Mouse (Mus musculus): Measurements from ENCODE around the gene Napsa.

Napsa gene

DNA sequence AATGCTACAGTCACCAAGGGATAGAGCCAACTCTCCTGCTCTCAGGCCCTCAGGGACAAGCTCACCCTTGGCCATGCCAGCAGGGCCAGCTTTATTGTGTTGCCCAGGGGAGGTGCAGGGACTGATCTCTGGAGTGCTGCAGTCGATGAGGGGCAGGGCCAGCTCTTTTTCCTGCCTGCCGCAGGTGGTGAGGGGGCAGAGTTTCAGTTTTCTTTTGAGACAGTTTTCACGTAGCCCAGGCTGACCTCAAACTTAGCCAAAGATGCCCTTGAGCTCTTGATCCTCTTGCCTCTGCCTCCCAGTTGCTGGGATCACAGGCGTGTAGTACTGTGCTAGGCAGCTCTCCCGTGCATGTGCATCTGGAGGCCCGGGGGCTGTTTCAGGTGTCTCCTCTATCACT, 1.2 kb upstream of the Napsa start:
- DNase-seq (ENCODE audit: low read depth, low spot score) = no peak

DNA sequence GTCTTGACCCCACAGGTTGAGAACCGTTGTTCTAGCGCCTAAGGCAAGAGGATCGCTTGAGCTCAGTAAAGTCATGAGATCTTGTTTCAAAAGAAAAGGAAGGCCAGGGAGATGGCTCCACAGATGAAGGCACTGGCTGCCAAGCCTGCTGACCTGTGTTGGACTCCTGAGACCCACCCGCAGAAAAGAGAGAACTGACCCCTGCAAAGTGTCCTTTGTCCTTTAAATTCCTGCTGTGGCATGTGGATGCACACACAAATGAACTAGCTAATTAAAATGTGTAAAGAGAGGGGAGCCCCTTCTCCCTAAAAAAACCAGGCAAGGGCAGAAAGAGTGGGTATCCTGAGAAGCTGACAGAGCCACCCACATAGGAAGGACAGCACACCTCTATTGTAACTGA, 369 bp upstream of the Napsa start:
- DNase-seq (ENCODE audit: low read depth, low spot score) = no peak

DNA sequence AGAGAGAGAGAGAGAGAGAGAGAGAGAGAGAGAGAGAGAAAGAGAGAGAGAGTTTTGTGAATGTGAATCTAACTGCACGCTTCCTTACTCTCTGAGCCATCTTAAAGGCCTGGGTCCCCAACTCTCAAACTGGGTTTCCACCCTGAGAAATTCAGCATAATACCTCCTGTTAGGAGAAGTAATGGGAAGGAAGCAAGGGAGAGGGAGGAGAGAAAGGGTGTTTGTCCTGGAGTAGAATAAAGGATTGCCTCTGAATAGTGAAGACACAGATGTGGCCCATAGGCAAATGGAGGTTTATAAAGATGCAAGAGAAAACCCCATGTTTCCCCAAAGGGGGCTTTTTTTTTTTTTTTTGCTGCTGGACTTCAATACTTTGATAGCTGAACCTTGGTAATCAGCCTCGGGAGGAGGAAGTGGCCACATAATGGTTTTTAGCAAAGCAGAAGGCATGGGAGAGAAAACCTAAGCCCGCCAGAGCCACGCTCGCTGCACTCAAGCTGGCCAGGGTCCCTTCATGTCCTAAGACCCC, 840 bp downstream of the Napsa start:
- DNase-seq (ENCODE audit: low read depth, low spot score) = no peak

DNA sequence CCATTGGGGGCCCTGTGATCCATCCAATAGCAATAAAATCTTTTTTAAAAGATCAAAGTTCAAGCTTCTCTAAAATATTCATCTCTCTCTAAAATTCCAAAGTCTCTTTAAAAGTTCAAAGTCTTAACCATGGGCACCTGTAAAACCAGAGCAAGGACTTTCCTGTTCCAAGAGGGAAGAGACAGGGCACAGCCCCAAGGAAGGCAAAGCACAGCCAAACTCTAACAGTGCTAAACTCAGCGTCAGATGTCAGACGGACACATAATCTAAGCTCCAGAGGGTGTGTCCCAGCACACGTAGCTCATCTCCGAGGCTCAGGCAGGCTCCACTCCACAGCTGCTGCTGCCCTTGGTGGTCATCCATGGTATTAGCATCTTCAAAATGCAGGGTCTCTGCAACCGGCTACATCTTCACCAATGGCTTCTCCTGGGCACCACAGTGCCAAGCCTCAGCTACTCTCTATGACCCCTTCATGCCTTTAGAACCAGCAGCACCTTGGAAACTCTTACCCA, 4.2 kb downstream of the Napsa start:
- no peak for DNase-seq (ENCODE audit: low read depth, low spot score)

DNA sequence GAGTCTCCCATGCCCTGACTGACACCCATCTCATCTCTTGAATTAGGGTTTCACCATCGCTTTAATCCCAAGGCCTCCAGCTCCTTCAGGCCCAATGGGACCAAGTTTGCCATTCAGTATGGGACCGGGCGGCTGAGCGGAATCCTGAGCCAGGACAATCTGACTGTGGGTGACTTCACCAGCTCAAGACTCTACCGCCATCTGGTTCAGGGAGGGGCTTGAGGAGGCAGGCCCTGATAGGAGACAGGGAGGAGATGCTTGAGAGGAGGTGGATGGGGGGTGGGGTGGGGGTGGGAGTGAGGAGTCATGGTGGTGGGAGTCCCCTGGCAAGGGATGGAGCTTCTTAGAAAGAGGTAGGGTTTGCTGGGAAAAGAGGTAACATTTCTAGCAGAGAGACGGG, 9.5 kb downstream of the Napsa start:
- no peak for DNase-seq (ENCODE audit: low read depth, low spot score)

DNA sequence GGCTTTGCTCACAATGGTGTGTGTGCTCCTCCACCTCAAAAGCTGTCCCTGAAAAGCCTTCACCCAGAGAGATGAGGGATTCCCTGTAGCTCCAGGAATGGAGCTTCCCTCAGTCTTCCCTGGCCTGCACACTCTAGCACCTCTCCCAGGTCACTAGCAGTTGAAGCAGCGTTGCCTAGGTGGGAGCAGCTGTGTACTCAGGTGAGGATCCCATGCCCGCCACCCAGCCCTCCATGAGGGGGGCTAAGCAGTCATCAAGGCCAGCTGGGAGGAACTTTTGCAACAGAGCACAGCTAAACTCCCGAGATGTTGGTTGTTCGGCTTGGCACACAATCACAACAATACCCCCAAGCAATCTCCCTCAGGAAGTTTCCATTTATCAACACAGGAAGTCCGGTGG, 10.5 kb downstream of the Napsa start:
- no peak for DNase-seq (ENCODE audit: low read depth, low spot score)

DNA sequence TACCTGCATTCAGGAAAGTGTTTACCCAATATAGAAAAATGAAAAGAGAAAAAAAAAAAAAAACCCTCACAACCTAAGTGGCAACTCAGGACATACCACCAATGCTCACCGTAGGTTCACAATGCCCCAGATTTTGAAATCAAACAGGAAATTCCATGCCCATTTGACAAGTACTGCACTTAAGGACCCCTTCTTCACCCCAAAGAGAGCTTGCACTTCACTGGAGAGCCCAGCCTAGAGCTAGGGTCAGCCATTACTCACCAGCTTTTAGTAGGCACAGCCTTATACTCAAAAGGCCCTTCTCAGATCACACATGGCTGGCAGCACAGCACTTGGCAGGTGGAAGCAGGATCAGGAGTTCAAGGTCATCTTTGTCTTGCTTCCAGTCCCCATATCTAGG, 11.0 kb downstream of the Napsa start:
- no peak for DNase-seq (ENCODE audit: low read depth, low spot score)

DNA sequence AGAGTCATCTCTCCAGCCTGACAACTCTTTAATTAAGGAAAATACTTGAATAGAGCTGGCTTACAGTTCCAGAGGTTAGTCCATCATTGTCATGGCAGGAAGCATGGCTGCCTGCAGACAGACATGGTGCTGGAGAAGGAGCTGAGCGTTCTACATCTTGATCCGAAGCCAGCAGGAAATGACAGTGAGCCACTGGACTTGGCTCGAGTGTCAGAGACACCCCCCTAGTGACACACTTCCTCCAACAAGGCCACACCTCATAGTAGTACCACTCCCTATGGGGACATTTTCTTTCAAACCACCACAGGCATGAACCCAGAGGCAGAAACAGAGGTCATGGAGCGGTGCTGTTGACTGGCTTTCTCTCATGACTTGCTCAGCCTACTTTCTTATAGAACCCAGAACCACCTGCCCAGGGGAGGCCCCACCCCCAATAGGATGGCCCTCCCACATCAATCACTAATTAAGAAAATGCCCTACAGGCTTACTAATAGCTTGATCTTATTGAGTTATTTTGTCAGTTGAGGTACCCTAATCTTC, 12.2 kb downstream of the Napsa start:
- DNase-seq (ENCODE audit: low read depth, low spot score) = no peak

DNA sequence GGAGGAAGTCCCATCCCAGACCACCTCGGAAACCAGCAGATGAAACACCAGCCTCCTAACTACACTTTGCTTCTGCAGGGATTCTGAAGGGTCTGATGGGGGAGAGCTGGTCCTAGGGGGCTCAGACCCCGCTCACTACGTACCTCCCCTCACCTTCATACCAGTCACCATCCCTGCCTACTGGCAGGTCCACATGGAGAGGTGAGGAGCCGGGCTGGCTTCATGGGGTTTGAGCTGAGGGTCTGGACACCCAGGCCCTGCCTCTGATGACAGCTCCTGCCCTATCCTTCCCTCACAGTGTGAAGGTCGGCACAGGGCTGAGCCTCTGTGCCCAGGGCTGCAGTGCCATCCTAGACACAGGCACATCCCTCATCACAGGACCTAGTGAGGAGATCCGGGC, 12.7 kb downstream of the Napsa start:
- no peak for DNase-seq (ENCODE audit: low read depth, low spot score)

DNA sequence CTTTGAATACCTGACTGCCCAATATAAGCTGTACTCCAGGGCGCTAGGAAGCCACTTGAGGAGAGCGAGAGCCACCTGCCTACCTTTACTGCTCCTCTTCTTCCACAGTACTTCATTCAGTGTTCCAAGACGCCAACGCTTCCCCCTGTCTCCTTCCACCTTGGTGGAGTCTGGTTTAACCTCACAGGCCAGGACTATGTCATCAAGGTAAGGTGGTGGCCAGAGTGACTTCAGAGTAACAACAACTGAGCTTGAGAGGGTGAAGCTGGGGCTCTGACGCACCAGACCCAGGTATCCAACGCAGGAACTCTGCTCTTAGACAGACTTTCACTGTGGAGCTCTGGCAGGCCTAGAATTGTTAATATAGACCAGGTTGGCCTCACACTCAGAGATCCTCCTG, 13.4 kb downstream of the Napsa start:
- no peak for DNase-seq (ENCODE audit: low read depth, low spot score)

DNA sequence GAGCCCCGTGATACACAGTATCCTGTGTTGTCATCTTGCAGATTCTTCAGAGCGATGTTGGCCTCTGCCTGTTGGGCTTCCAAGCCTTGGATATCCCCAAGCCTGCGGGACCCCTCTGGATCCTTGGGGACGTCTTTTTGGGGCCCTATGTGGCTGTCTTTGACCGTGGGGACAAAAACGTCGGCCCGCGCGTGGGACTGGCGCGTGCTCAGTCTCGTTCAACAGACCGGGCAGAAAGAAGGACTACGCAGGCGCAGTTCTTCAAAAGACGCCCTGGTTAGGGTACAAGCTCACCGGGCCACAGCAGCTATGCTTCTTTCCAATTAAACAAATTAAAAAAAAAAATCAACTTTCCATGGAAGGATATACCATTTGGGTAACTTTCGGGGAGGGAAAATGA, 14.3 kb downstream of the Napsa start:
- DNase-seq (ENCODE audit: low read depth, low spot score) = peak; percentile 79

DNA sequence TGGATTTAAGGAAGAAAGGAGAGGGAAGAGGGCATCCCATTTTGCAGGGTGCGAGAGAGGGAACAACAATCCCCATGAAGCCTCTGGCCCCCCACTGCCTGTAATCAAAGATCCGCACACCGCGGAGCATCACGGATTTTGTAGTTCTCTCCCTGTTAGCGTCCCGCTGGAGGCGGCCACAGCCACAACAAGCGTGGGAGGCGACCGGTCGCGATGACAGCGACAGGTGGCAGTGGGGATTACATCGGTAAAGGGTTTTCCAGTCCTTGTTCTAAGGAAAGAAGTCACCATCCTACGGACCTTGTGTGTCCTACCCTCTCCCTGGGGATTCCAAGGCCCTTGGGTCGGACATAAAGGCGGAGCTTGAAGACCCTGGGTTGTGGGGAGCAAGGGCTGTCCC, 14.8 kb downstream of the Napsa start:
- DNase-seq (ENCODE audit: low read depth, low spot score) = peak; percentile 87

DNA sequence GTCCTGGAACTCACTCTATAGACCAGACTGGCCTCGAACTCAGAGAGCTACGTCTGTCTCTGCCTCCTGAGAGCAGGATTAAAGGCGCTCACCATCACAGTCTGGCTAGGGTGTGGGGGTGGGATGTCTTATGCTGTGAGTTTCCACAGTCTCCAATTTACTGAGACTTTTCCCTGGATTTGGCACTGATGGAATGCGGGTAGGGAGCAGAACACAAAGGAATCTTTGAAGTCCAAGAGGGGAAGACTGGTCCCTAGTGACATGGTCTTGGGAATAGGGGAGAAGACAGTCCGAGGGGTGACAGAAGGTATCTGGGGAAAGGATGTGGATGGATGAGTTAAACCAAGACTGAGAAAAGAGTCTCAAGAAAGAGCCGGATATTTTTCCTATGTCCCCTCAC, 15.5 kb downstream of the Napsa start:
- DNase-seq (ENCODE audit: low read depth, low spot score) = no peak

DNA sequence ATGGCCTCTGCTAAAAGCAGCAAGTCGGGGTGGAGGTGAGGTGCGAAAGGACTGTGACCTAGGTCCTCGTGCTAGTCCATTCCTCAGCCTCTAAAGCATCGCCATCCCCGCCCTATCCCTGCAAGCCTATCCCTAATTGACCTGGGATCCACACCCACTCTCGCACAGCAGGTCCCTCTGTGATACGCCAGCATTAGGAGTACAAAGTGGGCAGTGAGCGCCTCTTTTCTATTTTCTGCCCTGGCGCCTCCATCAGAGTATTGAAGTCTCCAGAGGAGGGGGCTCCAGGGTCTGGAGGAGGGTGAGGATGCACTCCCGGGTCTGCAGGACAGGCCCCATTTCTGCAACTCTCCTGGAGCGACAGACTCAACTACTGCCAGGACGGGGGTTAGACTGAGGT, 16.2 kb downstream of the Napsa start:
- no peak for DNase-seq (ENCODE audit: low read depth, low spot score)

DNA sequence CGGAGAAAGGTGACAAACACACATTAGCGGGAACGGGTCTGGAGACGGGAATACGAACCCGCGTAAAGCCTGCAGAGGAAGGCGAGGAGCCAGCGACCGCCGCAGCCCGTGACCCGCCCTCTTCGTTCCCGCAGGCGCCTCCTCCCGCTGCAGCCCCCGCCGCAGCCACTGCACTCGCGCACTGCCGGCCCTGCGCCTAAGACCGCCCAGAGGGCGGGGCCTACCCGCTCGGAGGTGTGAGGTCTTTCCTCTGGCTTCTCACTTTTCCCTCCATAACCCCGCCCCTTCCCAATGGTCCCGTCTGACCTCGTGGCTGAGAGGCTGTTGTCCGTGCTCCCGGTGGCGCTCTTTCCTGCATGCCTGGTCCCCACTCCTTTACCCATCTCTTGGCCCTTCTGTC, 17.0 kb downstream of the Napsa start:
- no peak for DNase-seq (ENCODE audit: low read depth, low spot score)

DNA sequence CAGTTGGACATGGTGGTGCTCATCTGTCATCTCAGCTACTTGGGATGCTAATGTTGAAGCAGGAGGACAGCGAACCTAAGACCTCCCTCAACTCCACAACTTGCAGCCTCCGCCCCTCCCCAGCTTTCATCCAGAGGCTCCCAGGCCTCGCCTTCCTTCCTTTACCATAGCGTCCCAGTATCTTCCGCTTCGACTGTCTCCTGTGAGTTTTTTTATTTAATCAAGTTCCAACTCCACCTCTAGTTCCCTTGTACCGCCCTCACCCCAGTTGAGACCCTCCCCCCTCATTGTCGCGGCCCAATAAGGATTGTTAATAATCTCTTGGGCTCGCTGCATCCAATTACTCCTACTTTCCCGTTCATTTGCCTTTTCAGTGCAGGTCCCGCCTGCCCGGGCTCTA, 17.8 kb downstream of the Napsa start:
- DNase-seq (ENCODE audit: low read depth, low spot score) = no peak

DNA sequence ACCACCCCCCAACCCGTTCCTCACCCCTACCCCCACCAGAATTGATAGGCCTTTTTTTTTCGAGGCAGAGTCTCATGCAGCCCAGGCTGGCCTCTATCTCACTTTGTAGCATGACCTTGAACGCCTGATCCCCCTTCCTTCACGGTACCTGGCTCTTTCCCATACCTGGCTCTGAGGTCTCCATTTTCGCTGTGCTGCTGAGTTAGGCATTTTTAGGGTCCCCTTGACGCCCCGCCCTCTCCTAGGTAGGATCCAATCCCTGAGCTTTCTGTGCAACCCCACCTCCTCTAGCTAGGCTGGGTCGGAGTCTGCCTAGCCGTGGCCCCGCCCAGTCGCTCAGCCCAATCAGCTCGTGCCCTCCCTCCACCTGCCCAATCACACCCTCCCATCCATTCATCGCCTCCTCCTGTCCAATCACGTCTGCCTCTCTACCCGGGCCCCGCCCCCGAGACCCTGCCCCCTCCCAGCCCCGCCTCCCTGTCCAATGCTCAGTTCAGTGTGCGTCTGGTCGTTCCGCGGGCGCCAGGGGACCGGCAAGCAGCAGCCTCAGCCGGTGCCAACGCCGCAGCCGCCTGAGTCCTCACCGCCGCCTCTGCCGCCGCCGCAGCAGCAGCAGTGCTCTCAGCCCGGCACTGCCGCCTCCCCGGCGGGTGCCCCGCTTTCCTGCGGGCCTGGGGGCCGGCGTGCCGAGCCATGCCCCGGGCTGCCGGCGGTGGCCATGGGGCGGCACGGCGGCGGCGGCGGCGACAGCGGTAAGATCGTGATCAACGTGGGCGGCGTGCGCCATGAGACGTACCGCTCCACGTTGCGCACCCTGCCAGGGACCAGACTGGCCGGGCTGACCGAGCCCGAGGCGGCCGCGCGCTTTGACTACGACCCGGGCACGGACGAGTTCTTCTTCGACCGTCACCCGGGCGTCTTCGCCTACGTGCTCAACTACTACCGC, 18.5 kb downstream of the Napsa start, which contains the start of gene Kcnc3:
Kcnc3 (plus strand) TSS at position 263 of the 946 bp plus-strand sequence.
- peak; percentile 98 for DNase-seq (ENCODE audit: low read depth, low spot score)

DNA sequence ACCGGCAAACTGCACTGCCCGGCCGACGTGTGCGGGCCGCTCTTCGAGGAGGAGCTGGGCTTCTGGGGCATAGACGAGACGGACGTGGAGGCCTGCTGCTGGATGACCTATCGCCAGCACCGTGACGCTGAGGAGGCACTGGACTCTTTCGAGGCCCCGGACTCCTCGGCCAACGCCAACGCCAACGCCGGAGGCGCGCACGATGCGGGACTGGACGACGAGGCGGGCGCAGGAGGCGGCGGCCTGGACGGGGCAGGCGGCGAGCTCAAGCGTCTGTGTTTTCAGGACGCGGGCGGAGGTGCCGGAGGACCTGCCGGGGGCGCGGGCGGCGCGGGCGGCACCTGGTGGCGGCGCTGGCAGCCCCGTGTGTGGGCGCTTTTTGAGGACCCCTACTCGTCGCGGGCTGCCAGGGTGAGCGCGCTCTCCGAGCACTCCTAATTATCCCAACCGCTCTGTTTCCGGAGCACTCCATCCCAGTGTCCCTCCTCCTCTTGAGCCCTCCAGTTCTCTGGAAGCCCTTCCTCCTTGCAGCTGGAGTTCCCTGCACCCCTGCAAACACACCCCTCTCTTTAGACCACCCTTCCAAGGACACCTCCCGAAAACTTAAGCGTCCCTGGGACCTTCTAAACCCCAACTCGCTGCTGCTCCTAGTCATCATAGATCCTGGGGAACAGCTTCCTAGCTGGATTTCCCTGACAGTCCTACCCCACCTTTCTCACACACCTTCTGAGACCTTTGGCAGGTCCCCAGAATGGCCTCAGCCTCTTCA, 19.4 kb downstream of the Napsa start:
- no peak for DNase-seq (ENCODE audit: low read depth, low spot score)

DNA sequence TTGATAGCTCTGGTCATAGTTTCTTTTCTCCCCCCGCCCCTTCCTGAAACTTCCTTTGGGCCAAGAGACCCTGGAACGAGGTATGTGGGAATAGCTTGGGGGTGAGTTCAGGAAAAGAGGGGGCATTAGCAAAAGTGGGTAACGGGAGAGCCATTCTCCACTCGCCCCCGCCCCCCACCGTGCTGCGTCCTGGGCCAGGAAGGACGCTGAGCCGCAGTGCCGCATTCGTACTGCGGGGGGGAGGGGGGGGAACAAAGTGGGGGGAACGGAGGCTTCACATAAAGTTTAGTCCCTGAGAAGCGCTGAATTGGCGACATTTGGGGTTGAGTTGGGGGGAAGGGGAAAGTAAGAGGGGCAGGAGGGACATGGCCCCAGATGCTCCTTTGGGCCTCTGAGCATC, 20.9 kb downstream of the Napsa start:
- no peak for DNase-seq (ENCODE audit: low read depth, low spot score)

DNA sequence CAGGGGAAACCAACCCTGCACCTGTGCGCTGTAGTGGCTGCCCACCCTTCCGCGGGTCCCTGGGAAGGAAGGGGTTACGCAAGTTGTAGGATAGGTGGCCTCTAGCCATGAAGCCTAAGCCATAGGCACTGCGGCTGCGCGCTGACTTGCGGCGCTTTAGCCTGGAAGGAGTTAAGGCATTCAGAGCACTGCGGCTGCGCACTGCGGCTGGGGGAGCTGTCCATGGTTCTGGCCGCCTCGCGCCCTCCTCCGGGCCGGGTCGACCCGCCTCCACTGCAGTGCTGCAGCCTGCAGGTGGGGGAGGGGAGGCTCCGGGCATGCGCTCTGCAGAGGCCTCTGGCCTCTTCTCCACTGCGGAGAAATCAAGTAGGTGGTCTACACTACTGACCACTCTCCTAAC, 21.6 kb downstream of the Napsa start:
- peak; percentile 84 for DNase-seq (ENCODE audit: low read depth, low spot score)

DNA sequence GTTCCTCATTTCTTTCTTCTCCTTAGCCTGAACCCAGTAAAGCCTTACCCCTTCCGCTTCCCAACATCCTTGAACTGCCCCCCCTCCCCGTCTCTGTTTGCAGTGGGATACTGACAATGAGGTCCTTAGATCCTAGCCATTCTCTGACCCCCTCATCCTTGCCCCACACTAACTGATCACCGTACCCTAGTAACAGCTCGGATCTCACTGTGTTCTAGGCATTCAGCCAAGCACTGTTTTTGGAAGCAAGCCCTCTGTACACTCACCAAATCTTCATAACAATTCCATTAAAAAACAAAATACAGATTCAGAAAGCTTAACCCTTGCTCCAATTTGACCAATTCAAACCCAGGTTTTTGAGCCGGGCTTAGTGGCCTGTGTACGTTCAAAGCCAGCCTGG, 22.1 kb downstream of the Napsa start:
- DNase-seq (ENCODE audit: low read depth, low spot score) = no peak

DNA sequence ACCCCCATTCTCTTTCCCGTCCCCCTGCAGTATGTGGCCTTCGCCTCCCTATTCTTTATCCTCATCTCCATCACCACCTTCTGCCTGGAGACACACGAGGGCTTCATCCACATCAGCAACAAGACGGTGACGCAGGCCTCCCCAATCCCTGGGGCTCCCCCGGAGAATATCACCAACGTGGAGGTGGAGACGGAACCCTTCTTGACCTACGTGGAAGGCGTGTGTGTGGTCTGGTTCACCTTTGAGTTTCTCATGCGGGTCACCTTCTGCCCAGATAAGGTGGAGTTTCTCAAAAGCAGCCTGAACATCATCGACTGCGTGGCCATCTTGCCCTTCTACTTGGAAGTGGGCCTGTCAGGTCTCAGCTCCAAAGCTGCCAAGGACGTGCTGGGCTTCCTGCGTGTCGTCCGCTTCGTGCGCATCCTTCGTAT, 23.0 kb downstream of the Napsa start:
- DNase-seq (ENCODE audit: low read depth, low spot score) = no peak
